Mouse (Mus musculus) brain, embryonic 14.5 days (tissue): ENCODE results near the gene Nlgn1. TPM values are rescaled to one million over a fixed set of nuclear protein-coding genes. Genes with fewer than 3 reads are reported as not detected.

Source experiments
- DNase-seq: peaks from one replicate; pipeline ENCODE4 v3.0.0-alpha.2; 2011; ENCODE audit warnings: low read depth
- CTCF ChIP-seq: fragments of 200-500 bp; IDR thresholded peaks from 2 replicates; pipeline ENCODE4 v1.5.1; 2012; ENCODE audit warnings: inconsistent platforms, mild to moderate bottlenecking, moderate library complexity, borderline replicate concordance; ENCODE audit not compliant: insufficient read depth, insufficient read length; ENCODE audit errors: extremely low read depth
- POLR2A ChIP-seq: fragments of 200-500 bp; IDR thresholded peaks from 2 replicates; pipeline ENCODE4 v1.6.1; 2012; ENCODE audit warnings: mild to moderate bottlenecking, inconsistent platforms, borderline replicate concordance; ENCODE audit not compliant: poor library complexity, insufficient read depth, insufficient read length, severe bottlenecking; ENCODE audit errors: extremely low read depth
- polyA plus RNA-seq: library from polyadenylated mRNA; depleted of rRNA; stranded (reverse); fragments of >200 nt; gene quantifications from 2 replicates; pipeline ENCODE4 v1.2.3, GENCODE M21; 2012

Nlgn1 gene
- polyA plus RNA-seq, 1 experiment, result 18.9 TPM

DNA sequence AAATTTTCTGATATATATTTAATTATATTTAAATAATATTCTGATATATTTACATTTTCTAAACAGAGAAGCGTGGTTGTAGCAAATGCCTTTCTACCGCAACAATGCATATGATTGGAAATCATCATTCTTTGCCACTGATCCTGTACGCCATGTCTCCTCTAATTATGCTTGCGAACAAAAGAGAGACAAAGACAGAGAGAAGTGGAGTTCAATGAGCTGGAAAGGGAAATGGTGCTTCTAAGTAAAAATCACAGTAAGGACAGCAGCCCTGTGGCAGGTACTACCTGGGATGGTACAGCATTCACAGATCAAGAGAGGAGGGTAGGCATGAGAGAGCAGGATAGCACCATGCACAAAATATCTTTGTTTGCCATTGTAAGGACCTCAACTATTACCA lies 156.9 kb downstream of the Nlgn1 start:
- no peak for DNase-seq
- TF ChIP-seq CTCF (no peak), POLR2A (no peak)

GRCm38 (mm10) chr3:26174257-26174656 lies 158.0 kb downstream of the Nlgn1 start:
- peak; percentile 15 for DNase-seq
- TF ChIP-seq CTCF, result no peak
- no peak for TF ChIP-seq POLR2A

DNA sequence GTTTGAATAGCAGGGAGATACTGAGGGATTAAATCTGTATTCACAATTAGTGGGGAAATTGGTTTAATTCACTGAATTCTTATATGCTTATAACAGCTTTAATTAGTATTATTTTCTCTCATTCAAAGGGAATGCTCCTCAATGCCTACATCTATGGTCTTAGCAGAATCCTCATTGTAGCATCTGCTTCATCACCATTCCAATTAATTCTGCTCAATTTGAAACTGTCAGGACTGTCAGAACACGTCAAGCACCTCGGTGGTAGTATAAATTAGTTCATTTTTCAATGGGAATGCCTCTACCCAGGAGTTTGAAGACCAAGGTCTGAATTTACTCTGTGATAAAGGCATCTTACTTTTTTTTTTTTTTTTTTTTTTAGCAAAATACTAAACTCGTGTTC lies 158.6 kb downstream of the Nlgn1 start:
- peak; percentile 82 for DNase-seq
- no peak for TF ChIP-seq CTCF
- no peak for TF ChIP-seq POLR2A

DNA sequence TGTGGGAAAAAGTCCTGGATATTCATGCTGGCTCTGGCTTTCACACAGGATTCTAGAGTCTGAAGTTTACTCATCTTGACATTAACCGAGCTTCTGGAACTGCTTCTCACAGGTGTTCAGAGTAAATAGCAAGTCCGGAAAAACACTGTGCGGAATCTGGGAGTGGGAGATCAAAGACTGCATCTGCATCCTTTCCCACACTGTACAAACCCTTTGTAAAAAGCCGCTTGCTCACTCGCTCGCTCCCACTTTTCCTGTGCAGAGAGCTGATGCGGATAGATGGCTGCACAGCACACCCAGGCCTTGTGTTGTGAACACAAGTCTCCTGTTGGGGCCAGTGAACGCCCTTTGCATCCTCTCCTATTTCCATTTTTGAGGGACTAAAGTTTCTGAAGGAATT lies 165.5 kb downstream of the Nlgn1 start:
- no peak for TF ChIP-seq CTCF
- no peak for TF ChIP-seq POLR2A
- no peak for DNase-seq

- no peak for TF ChIP-seq POLR2A
- TF ChIP-seq CTCF, result peak; percentile 75
Observed at GRCm38 (mm10) chr3:26153782-26154181, 178.5 kb downstream of the Nlgn1 start.

DNA sequence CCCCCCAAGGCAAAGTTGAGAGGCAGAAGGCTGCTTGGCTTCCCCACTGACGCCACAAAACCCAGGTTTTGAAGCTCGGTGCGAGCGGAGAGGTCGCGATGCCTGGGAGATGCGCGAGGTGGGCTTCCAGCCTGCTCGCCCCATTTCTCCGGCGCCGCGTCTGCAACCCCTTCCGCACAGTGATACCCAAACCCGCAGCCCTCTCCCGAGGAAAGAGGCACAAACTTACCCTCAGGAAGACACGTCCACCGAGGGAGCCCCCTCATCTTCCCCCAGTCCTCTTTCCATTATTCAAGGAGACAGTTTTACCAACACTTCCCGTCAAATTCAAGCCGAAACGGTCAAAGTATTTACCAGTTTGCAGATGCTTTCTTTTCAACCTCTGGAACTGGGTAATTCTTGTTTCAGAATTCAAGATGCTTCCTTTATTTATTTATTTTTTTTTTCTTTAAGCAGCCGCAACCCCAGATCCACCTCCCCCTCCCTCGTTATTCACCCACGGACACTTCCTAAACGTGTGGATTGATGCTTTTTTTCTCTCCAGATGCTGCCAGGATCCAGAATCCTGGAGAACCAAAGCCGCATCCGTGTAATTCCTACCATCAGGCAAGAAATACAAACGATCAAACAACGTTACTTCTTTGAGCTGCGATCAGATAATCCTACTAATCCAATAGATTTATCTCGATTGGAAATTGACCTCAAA lies 179.1 kb downstream of the Nlgn1 start:
- no peak for TF ChIP-seq POLR2A
- no peak for TF ChIP-seq CTCF
- peak; percentile 76 for DNase-seq

More at GRCm38 (mm10) chr3:26153782-26154181, 178.5 kb downstream of the Nlgn1 start:
- peak; percentile 84 for DNase-seq

DNA sequence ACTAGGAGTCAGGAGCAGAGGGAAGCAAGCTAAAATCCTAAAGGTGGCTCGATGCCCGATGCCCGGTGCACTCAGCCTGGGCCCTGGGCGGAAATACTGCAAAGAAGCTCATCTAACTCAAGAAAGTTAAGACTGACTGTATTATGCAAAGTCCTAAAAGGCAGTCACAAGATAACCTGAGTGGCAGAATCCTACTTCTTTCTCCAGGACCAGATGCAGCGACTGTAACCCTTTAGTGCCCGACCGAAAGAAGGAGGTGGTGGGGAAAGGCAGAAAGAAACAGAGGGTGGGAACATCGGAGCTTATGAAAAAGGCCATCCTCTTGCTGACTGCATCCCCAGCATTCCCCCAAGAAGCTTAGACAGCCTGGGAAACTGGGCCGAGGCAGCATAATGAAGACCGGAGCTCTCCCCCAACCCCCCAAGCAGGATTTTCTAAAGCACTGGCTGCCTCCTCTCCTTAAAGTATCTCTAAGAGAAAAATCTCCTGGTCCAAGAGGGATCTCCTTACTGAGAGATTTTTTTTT lies 179.7 kb downstream of the Nlgn1 start:
- peak; percentile 83 for DNase-seq

DNA sequence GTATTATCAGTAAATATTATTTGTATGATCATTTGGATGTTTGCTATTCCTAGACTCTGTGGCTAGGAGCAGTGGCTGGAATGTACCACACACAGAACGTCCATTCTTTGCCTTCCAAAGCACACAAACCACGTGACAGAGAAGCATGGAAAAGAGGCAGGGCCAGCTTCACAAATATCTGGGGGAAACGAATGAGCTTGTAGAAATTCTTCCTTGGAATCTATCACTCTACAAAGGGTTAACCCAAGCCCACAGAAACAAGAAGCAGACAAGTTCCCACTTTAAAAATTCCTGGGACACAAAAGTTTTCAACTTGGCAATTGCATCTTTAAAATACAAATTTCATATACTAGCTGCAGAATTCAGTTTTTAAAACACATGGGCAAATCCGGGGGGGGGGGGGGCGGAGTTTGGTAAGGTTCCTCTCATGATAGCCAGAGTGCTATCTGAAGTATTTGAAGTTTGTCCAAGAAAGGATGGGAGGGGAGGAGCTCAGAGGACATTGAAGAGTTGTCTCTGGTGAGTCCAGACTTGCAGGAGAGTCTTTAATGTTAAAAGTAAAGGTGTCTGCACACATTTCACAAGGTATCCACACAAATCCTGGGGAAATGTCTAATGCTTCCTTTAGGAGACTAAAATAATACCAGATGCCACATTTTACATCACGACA lies 180.8 kb downstream of the Nlgn1 start:
- TF ChIP-seq POLR2A (no peak), CTCF (no peak)
- peak; percentile 66 for DNase-seq

More for the DNA sequence above, 179.7 kb downstream of the Nlgn1 start:
- TF ChIP-seq POLR2A (no peak), CTCF (no peak)

DNA sequence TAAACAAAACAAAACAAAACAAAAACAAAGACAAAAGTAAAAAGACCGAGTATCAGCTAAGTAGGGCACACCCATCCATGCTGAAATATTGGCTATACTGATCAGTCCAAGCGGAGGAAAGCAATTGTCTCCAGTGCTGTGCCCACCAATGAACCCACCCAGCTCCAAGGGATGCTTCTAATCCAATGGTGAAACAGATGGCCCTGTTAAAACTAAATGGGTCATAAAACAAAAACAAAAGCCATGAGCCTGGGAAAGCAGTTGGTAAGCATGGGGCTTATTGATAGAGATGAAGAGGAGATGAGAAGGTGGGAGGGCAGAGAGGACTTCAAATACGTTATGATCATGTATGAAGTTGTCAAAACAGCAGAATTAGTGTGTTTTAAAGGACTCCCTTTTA lies 186.1 kb downstream of the Nlgn1 start:
- DNase-seq, result peak; percentile 77
- TF ChIP-seq POLR2A (no peak), CTCF (no peak)

- TF ChIP-seq CTCF (no peak), POLR2A (no peak)
- DNase-seq, result peak; percentile 88
Observed at GRCm38 (mm10) chr3:26145441-26145840, 186.8 kb downstream of the Nlgn1 start.

- peak; percentile 71 for DNase-seq
- no peak for TF ChIP-seq CTCF
- no peak for TF ChIP-seq POLR2A
Observed at GRCm38 (mm10) chr3:26141590-26141989, 190.7 kb downstream of the Nlgn1 start.
